Mouse (Mus musculus): ENCODE measurements around the gene Slc39a3. TPM values are rescaled to one million over a fixed set of nuclear protein-coding genes. Genes with fewer than 3 reads are reported as not detected.

The Slc39a3 gene
- total and polyA plus RNA-seq, 2 experiments from 2014 or later = 50.2 to 115 TPM

GRCm38 (mm10) chr10:81020207-81020606 lies 17.0 kb downstream of the Slc39a3 start:
- no peak for ATAC-seq (ENCODE audit: low FRiP score)
- Histone ChIP-seq H3K27me3 (ENCODE audit: insufficient read depth, low read length) (no peaks in the 10 kb centered on the region), H3K27ac (ENCODE audit: low read depth, low read length) (no peak overlapping the region), H3K4me2 (ENCODE audit: low read depth, low read length, poor library complexity, severe bottlenecking) (no peak overlapping the region), H3K9ac (replicated peaks; ENCODE audit: low read length, poor library complexity, severe bottlenecking) (no peak overlapping the region), H3K4me3 (ENCODE audit: low read depth, low read length) (no peak overlapping the region), H3K9me3 (ENCODE audit: low read length) (no peaks in the 10 kb centered on the region), H3K4me1 (ENCODE audit: insufficient read depth, low read length) (peaks cover 16% of the 10 kb centered on the region), H3K36me3 (ENCODE audit: insufficient read depth, low read length) (peaks cover 3% of the 10 kb centered on the region; the same call in 1 of the 2 replicates)
- DNase-seq (ENCODE audit: low spot score) = no peak
- 67% methylated on average over 2 of the region's 2 CpGs for WGBS
- no peak for TF ChIP-seq CTCF (IDR thresholded peaks at IDR 0.05)

- no peak overlapping the region for H3K9ac ChIP-seq (replicated peaks; ENCODE audit: low read length, poor library complexity, severe bottlenecking)
Measured at GRCm38 (mm10) chr10:81019687-81020086, 17.5 kb downstream of the Slc39a3 start.

GRCm38 (mm10) chr10:81018326-81018725 lies 18.9 kb downstream of the Slc39a3 start:
- H3K4me1 ChIP-seq (ENCODE audit: insufficient read depth, low read length) = peaks cover 7% of the 10 kb centered on the region; the same call in 1 of the 2 replicates
- no peak for TF ChIP-seq CTCF (IDR thresholded peaks at IDR 0.05)
- H3K4me2 ChIP-seq (ENCODE audit: low read depth, low read length, poor library complexity, severe bottlenecking) = no peak overlapping the region
- WGBS = 41% methylated on average over 10 of the region's 10 CpGs
- H3K27ac ChIP-seq (ENCODE audit: low read depth, low read length) = no peak overlapping the region
- no peaks in the 10 kb centered on the region for H3K9me3 ChIP-seq (ENCODE audit: low read length)
- H3K36me3 ChIP-seq (ENCODE audit: insufficient read depth, low read length) = peaks cover 3% of the 10 kb centered on the region; the same call in 1 of the 2 replicates
- no peaks in the 10 kb centered on the region for H3K27me3 ChIP-seq (ENCODE audit: insufficient read depth, low read length)
- H3K9ac ChIP-seq (replicated peaks; ENCODE audit: low read length, poor library complexity, severe bottlenecking) = no peak overlapping the region
- H3K4me3 ChIP-seq (ENCODE audit: low read depth, low read length) = no peak overlapping the region
- ATAC-seq (ENCODE audit: low FRiP score) (no peak), DNase-seq (ENCODE audit: low spot score) (peak; percentile 76)

More at GRCm38 (mm10) chr10:81019687-81020086, 17.5 kb downstream of the Slc39a3 start:
- Histone ChIP-seq H3K4me3 (ENCODE audit: low read depth, low read length) (no peak overlapping the region), H3K36me3 (ENCODE audit: insufficient read depth, low read length) (peaks cover 3% of the 10 kb centered on the region; the same call in 1 of the 2 replicates), H3K4me2 (ENCODE audit: low read depth, low read length, poor library complexity, severe bottlenecking) (no peak overlapping the region), H3K4me1 (ENCODE audit: insufficient read depth, low read length) (peaks cover 15% of the 10 kb centered on the region), H3K9me3 (ENCODE audit: low read length) (no peaks in the 10 kb centered on the region), H3K27ac (ENCODE audit: low read depth, low read length) (no peak overlapping the region), H3K27me3 (ENCODE audit: insufficient read depth, low read length) (no peaks in the 10 kb centered on the region)
- ATAC-seq (ENCODE audit: low FRiP score) = no peak
- no peak for DNase-seq (ENCODE audit: low spot score)
- TF ChIP-seq CTCF (IDR thresholded peaks at IDR 0.05) = no peak
- 87% methylated on average over 6 of the region's 6 CpGs for WGBS

GRCm38 (mm10) chr10:81016645-81017044 lies 20.6 kb downstream of the Slc39a3 start:
- Histone ChIP-seq H3K4me2 (ENCODE audit: low read depth, low read length, poor library complexity, severe bottlenecking) (no peak overlapping the region), H3K4me3 (ENCODE audit: low read depth, low read length) (no peak overlapping the region), H3K9me3 (ENCODE audit: low read length) (no peaks in the 10 kb centered on the region), H3K27ac (ENCODE audit: low read depth, low read length) (no peak overlapping the region), H3K27me3 (ENCODE audit: insufficient read depth, low read length) (no peaks in the 10 kb centered on the region), H3K4me1 (ENCODE audit: insufficient read depth, low read length) (peaks cover 4% of the 10 kb centered on the region; the same call in 1 of the 2 replicates), H3K9ac (replicated peaks; ENCODE audit: low read length, poor library complexity, severe bottlenecking) (no peak overlapping the region), H3K36me3 (ENCODE audit: insufficient read depth, low read length) (peaks cover 3% of the 10 kb centered on the region; the same call in 1 of the 2 replicates)
- DNase-seq (ENCODE audit: low spot score) (no peak), ATAC-seq (ENCODE audit: low FRiP score) (no peak)
- 10% methylated on average over 7 of the region's 7 CpGs for WGBS
- peak; percentile 76 for TF ChIP-seq CTCF (IDR thresholded peaks at IDR 0.05)

- no peaks in the 10 kb centered on the region for H3K9me3 ChIP-seq (ENCODE audit: low read length)
- no peak for DNase-seq (ENCODE audit: low spot score)
- no peak for ATAC-seq (ENCODE audit: low FRiP score)
- H3K4me3 ChIP-seq (ENCODE audit: low read depth, low read length) = no peak overlapping the region
- WGBS = 97% methylated on average over 2 of the region's 2 CpGs
- no peaks in the 10 kb centered on the region for H3K27me3 ChIP-seq (ENCODE audit: insufficient read depth, low read length)
- no peak overlapping the region for H3K27ac ChIP-seq (ENCODE audit: low read depth, low read length)
- TF ChIP-seq CTCF (IDR thresholded peaks at IDR 0.05) = no peak
- H3K9ac ChIP-seq (replicated peaks; ENCODE audit: low read length, poor library complexity, severe bottlenecking) = no peak overlapping the region
- no peak overlapping the region for H3K4me2 ChIP-seq (ENCODE audit: low read depth, low read length, poor library complexity, severe bottlenecking)
- peaks cover 3% of the 10 kb centered on the region; the same call in 1 of the 2 replicates for H3K36me3 ChIP-seq (ENCODE audit: insufficient read depth, low read length)
- peaks cover 4% of the 10 kb centered on the region; the same call in 1 of the 2 replicates for H3K4me1 ChIP-seq (ENCODE audit: insufficient read depth, low read length)
Measured at GRCm38 (mm10) chr10:81015666-81016065, 21.6 kb downstream of the Slc39a3 start.

GRCm38 (mm10) chr10:81014393-81015384 lies 22.5 kb downstream of the Slc39a3 start, which contains the start of gene Gng7:
Gene Gng7 (minus strand): TSS chr10:81014945.
- peak; percentile 95 for ATAC-seq (ENCODE audit: low FRiP score)
- Histone ChIP-seq H3K4me1 (ENCODE audit: insufficient read depth, low read length) (peaks cover 4% of the 10 kb centered on the region; the same call in 1 of the 2 replicates), H3K9ac (replicated peaks; ENCODE audit: low read length, poor library complexity, severe bottlenecking) (peak within 1 kb of the TSS; percentile 57), H3K36me3 (ENCODE audit: insufficient read depth, low read length) (peaks cover 2% of the 10 kb centered on the region; the same call in 1 of the 2 replicates), H3K27ac (ENCODE audit: low read depth, low read length) (no peak within 1 kb of the TSS), H3K4me2 (ENCODE audit: low read depth, low read length, poor library complexity, severe bottlenecking) (peak within 1 kb of the TSS; percentile 65), H3K27me3 (ENCODE audit: insufficient read depth, low read length) (no peaks in the 10 kb centered on the region), H3K9me3 (ENCODE audit: low read length) (no peaks in the 10 kb centered on the region), H3K4me3 (ENCODE audit: low read depth, low read length) (peak within 1 kb of the TSS; percentile 43)
- DNase-seq (ENCODE audit: low spot score) = peak; percentile 99
- no peak for TF ChIP-seq CTCF (IDR thresholded peaks at IDR 0.05)
- 7% methylated on average over 31 of the region's 31 CpGs for WGBS

Data from midbrain, postnatal 0 days (tissue).